Mouse (Mus musculus) bone marrow, adult 2 months (tissue): ENCODE data around the gene BC049730.

Experiments
- CTCF ChIP-seq: fragments of 200-500 bp; IDR thresholded peaks from 2 replicates; pipeline ENCODE4 v1.5.1; 2011; ENCODE audit warnings: low read length, control low read depth; ENCODE audit not compliant: control insufficient read depth, insufficient read depth
- POLR2A ChIP-seq: fragments of 200-500 bp; IDR thresholded peaks from 2 replicates; pipeline ENCODE4 v1.6.1; 2011; ENCODE audit warnings: low read depth, mild to moderate bottlenecking, control low read depth, low read length, borderline replicate concordance; ENCODE audit not compliant: control insufficient read depth

DNA sequence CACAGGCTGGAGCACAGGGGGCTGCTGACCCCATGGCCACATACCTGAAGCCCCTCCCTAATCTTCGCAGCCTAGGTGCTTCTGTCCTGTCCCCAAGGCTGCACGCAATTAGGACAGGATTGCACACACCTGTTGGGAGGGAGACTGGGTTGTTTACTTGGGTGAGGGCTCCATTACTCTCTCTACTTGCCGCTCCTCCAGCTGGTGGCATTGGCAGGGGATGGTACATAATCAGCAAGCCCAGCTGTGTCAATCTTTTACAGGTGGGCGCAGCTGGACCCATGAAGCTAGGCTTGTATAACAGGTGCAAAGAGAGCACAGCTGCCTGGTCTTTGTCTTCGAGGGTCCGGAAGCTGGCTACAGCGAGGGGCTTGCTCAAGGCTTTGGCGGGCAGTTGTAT is 53.5 kb downstream of the BC049730 start:
- TF ChIP-seq CTCF, result no peak
- no peak for TF ChIP-seq POLR2A
